Mouse (Mus musculus) spleen, postnatal 36 days (tissue): ENCODE measurements at regions not wholly inside any gene's neighbourhood (a gene's known extent, or its start where the extent isn't known, plus 50 kb on each side); places are given as distances from the start of the nearest gene placed in this dataset.

ENCODE experiments used
- DNase-seq, 2 experiments: peaks; one replicate each; pipeline ENCODE4 v3.0.0; 2022; ENCODE audit warnings: low spot score in 2 of 2, mixed read lengths in 1 of 2

- no peak for DNase-seq
These were observed 732.9 kb upstream of the 2610301B20Rik start for GRCm38 (mm10) chr4:10141238-10141934.

- DNase-seq: no peak
These were observed 724.4 kb upstream of the 2610301B20Rik start for GRCm38 (mm10) chr4:10149911-10150310.

GRCm38 (mm10) chr4:10150501-10150900 lies 723.8 kb upstream of the 2610301B20Rik start:
- no peak for DNase-seq

GRCm38 (mm10) chr4:10155705-10156390 lies 718.5 kb upstream of the 2610301B20Rik start:
- no peak for DNase-seq

- DNase-seq: peak in 1 of 2 experiments; percentile 6
These were observed 684.4 kb upstream of the 2610301B20Rik start for GRCm38 (mm10) chr4:10189896-10190295.

- no peak for DNase-seq
These were observed 676.9 kb upstream of the 2610301B20Rik start for GRCm38 (mm10) chr4:10197245-10197943.

- DNase-seq: no peak
These were observed 672.5 kb upstream of the 2610301B20Rik start for GRCm38 (mm10) chr4:10201835-10202234.

- no peak for DNase-seq
These were observed 670.1 kb upstream of the 2610301B20Rik start for GRCm38 (mm10) chr4:10204224-10204623.

- no peak for DNase-seq
These were observed 664.9 kb upstream of the 2610301B20Rik start for GRCm38 (mm10) chr4:10209324-10209923.

GRCm38 (mm10) chr4:10211303-10211702 lies 663.0 kb upstream of the 2610301B20Rik start:
- no peak for DNase-seq

- no peak for DNase-seq
These were observed 639.0 kb upstream of the 2610301B20Rik start for GRCm38 (mm10) chr4:10235324-10235723.

- DNase-seq: no peak
These were observed 632.2 kb upstream of the 2610301B20Rik start for GRCm38 (mm10) chr4:10242117-10242516.

- no peak for DNase-seq
These were observed 631.4 kb upstream of the 2610301B20Rik start for GRCm38 (mm10) chr4:10242909-10243308.

GRCm38 (mm10) chr4:10254029-10254690 lies 620.1 kb upstream of the 2610301B20Rik start:
- no peak for DNase-seq

GRCm38 (mm10) chr4:10257537-10257936 lies 616.8 kb upstream of the 2610301B20Rik start:
- DNase-seq: no peak

GRCm38 (mm10) chr4:10260351-10260750 lies 613.9 kb upstream of the 2610301B20Rik start:
- no peak for DNase-seq

GRCm38 (mm10) chr4:10265942-10266341 lies 608.4 kb upstream of the 2610301B20Rik start:
- DNase-seq: no peak

GRCm38 (mm10) chr4:10285562-10285961 lies 588.7 kb upstream of the 2610301B20Rik start:
- DNase-seq: no peak

- DNase-seq: no peak
These were observed 584.0 kb upstream of the 2610301B20Rik start for GRCm38 (mm10) chr4:10290326-10290725.

- no peak for DNase-seq
These were observed 579.2 kb upstream of the 2610301B20Rik start for GRCm38 (mm10) chr4:10295012-10295530.

- DNase-seq: no peak
These were observed 578.1 kb upstream of the 2610301B20Rik start for GRCm38 (mm10) chr4:10296220-10296619.
